Mouse (Mus musculus) gastrocnemius, adult 2 months (tissue): ENCODE data around the gene Med12l. TPM values are rescaled to one million over a fixed set of nuclear protein-coding genes. Genes with fewer than 3 reads are reported as not detected.

ENCODE experiments used
- DNase-seq: peaks from one replicate; pipeline ENCODE4 v3.0.0; 2022
- H3K27ac ChIP-seq: fragments of 200-600 bp; 2 replicates; pipeline ENCODE4 v1.8.1; 2022; ENCODE audit warnings: mild to moderate bottlenecking
- H3K4me3 ChIP-seq: fragments of 200-600 bp; 2 replicates; pipeline ENCODE4 v1.8.1; 2022; ENCODE audit warnings: mild to moderate bottlenecking, moderate library complexity
- CTCF ChIP-seq: fragments of 200-600 bp; IDR thresholded peaks from 2 replicates; pipeline ENCODE4 v1.8.1; 2022; ENCODE audit warnings: antibody characterized with exemption, mild to moderate bottlenecking, moderate library complexity
- intact Hi-C: fragments of 180-260 bp; cut with DNase I; formaldehyde crosslinking; loops from one replicate; pipeline ENCODE4 v1.15.1; 2025
- total RNA-seq, 2 experiments: library from RNA; stranded (reverse); gene quantifications; 2 replicates each; pipeline ENCODE4 v1.2.3; 2021

Med12l gene
- total RNA-seq, 2 experiments from 2014 or later = 0.54 to 0.92 TPM

DNA sequence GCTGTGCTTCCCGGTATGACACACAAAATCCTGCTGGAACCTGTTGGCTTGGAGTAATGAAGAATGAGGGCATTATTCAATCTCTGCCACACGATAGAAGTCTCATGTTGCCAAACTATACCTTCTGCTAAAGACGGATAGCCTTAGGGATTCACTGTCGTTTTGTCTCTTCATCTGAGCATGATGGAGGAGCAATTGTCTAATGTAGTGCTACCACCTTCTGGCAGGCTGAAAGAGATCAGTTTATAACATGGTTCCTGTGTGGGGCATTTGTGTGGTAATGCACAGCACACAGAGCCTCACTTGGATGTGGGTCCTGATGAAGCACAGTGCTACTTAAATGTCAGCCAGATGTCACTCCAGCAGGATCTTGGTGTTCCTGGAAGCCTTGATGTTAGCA is 163.6 kb downstream of the Med12l start:
- Histone ChIP-seq H3K27ac (no peak overlapping the region), H3K4me3 (no peak overlapping the region)
- TF ChIP-seq CTCF = no peak
- intact Hi-C loops = no loop called here
- no peak for DNase-seq

DNA sequence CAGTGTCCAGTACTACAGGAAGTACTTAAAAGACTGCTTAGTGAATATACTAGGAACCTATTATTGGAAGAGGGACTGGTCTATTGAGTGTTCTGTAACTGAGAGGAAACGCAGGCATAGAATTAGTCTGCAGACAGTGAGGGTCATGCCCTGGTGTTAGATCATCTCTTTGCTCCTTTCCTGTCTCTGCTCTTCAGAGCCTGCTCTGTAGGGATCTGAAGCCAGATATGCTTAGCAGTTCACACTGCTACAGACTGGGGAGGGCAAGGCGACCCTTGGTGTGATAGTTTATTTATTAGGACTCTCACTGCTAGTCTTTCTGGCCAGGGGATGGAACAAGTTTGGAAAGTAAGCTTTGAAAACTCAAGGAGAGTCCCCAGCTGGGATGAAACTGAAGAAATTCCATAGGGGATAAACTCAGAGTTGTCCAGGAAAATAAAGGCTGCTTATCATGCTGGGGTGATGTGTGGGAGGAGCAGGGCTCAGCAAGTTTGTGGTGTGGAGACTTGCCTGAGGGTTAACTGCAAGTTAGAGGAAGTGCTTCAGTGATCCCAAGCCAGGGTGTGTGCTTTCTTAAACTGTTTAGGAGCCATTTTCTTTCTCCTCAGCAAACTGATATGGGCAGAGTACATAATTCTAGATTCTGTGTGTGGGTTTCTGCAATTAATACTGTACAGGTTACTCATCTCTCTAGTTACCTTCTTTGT is 164.4 kb downstream of the Med12l start:
- no peak for DNase-seq
- Histone ChIP-seq H3K27ac (no peak overlapping the region), H3K4me3 (no peak overlapping the region)
- intact Hi-C loops = no loop called here
- TF ChIP-seq CTCF = no peak

DNA sequence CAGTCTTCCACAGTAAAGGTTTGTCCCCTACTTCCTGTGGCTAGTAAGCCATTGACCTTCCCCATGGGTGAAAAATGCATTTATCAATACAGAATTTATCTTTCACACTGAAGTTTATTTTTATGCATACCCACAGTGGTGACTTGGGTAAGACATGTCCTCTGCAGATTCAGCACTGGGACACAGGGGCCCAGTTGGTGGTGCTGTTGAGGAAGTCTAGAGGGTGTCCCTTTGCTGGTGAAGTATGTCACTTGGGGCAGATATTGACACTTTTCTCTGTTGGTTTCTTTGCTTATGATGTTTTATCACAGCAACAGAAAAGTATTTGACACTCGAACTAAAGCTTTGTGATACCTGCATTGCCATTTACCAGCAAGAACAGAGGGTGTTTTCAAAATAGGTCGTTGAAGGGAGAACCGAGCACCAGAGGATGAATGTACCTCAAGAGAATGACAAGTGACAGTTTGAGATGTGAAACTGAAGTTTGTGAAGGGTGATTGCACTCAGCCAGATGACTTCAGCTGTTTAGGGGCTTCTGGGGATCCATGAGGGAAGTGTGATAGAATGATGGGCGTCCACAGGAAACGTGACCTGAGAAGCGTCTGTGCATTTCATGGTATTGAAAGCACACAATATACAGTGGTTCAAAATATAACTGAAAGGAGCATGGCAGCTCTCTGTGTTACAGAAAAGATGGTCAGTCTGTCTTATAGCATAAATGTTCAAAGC is 169.0 kb downstream of the Med12l start:
- intact Hi-C loops = no loop called here
- no peak for DNase-seq
- Histone ChIP-seq H3K4me3 (no peak overlapping the region), H3K27ac (no peak overlapping the region)
- no peak for TF ChIP-seq CTCF

DNA sequence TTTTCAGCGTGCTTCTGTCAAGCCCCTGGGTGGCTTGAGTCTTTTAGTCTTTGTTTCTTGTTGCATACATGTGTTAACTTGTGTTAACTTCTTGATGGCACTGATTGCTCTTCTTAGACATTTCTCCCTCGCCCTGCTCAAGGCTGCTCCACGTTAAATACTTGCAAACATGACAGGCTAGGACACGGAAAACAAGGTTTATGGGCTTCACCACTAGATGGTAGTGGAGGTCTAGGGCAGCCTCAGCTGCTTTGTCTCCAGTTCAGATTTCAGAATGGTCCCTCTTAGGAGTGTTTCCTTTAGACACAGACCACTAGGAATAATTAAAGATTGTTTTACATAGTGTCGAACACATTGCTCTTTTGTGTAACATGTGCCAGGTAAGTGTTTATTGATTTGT is 169.6 kb downstream of the Med12l start:
- H3K4me3 ChIP-seq = no peak overlapping the region
- H3K27ac ChIP-seq = no peak overlapping the region
- DNase-seq = no peak
- TF ChIP-seq CTCF = peak; percentile 71
- intact Hi-C loops = no loop called here

DNA sequence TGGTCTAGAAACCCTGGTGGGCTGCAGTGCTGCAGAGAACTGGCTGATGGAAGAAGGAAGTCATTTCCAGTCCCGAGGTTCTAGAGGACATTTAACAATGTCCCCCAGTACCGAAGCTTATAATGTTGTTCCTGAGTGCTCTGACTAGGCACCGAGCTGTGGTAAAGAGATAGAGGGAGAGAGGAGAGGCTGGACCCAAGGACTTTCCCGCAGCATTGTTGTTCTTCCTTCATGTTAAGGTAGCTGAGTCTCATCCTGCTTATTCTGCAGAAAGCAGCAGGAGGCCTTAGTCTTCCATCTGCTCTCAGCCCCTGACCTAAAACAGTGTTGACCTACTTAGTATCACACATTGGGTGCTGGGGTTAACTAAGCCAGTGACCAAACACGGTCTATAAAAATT is 171.2 kb downstream of the Med12l start:
- no peak overlapping the region for H3K27ac ChIP-seq
- TF ChIP-seq CTCF = no peak
- H3K4me3 ChIP-seq = no peak overlapping the region
- no peak for DNase-seq
- intact Hi-C loops = no loop called here

DNA sequence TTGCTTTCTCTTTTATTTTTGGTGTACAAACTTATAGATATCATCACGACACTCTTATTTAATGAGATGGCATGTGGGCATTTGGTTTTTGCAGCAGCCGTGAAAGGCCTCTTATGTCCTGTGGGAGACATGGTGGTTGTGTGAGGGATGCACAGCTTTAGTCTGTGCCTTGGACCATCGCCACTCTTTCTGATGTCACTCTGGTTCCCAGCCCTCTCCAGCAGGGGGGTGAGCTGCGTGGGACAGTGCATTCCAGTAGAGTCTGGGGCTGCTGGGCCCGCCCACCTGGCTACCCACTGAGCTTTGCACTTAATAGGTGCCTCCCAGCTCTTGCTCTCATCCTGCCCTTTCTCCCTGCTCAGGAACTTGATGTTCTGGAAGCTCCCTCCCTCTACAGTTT is 175.5 kb downstream of the Med12l start:
- Histone ChIP-seq H3K4me3 (no peak overlapping the region), H3K27ac (no peak overlapping the region)
- no peak for TF ChIP-seq CTCF
- intact Hi-C loops = no loop called here
- no peak for DNase-seq

- TF ChIP-seq CTCF = no peak
- no peak for DNase-seq
- Histone ChIP-seq H3K4me3 (no peak overlapping the region), H3K27ac (no peak overlapping the region)
- intact Hi-C loops = no loop called here
These were observed 176.5 kb downstream of the Med12l start for GRCm38 (mm10) chr3:59182129-59182528.

GRCm38 (mm10) chr3:59185662-59186061 is 180.0 kb downstream of the Med12l start:
- intact Hi-C loops = no loop called here
- no peak overlapping the region for H3K4me3 ChIP-seq
- H3K27ac ChIP-seq = no peak overlapping the region
- no peak for TF ChIP-seq CTCF
- no peak for DNase-seq

GRCm38 (mm10) chr3:59187336-59187735 is 181.7 kb downstream of the Med12l start:
- H3K27ac ChIP-seq = no peak overlapping the region
- intact Hi-C loops = no loop called here
- DNase-seq = no peak

DNA sequence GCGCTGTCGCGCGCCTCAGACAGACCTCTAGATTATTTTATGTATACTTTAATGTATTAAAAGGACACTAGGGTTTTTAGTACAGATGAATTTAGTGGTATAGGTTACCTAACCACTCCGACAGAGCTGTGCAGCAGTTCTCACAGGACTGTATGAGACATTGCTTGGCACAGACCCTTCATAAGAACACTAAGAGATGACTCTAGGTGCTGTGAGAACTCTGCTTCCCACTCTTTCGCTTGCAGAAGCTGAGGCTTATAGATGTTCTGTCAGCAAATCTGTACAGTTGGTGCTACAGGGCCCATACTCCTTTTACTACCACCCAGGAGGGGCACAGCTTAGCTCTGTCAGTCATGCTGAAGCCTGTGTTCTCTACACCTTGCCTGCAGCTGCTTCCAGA is 186.0 kb downstream of the Med12l start:
- intact Hi-C loops = no loop called here
- no peak for DNase-seq
- no peak overlapping the region for H3K27ac ChIP-seq
- TF ChIP-seq CTCF = no peak
- H3K4me3 ChIP-seq = no peak overlapping the region

More at GRCm38 (mm10) chr3:59187336-59187735, 181.7 kb downstream of the Med12l start:
- no peak for TF ChIP-seq CTCF
- no peak overlapping the region for H3K4me3 ChIP-seq

- no peak overlapping the region for H3K4me3 ChIP-seq
- DNase-seq = no peak
- no peak overlapping the region for H3K27ac ChIP-seq
- intact Hi-C loops = no loop called here
- no peak for TF ChIP-seq CTCF
These were observed 188.5 kb downstream of the Med12l start for GRCm38 (mm10) chr3:59194099-59194498.

DNA sequence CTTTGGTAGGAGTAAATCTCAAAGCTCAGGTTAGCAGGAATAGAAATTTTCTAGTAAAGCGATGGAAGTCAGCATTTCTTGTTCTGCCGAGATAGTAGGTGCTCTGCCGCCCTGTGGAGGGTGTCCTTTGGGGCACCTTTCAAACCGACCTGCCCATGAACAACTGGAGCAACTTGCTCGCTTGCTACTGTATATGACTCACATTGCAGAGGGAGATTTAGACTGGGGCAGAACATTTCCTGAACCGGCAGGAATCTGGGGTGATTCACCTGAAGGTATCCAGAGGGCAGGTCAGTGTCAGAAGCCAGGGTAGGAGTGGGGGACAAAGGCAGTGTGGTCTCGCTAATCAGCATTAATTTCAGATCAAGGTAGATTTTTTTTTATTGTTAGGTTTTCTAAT is 189.3 kb downstream of the Med12l start, which contains the start of gene Gpr87:
Gene Gpr87 (minus strand): TSS at position 167 of the 400 bp plus-strand sequence.
- no peak for TF ChIP-seq CTCF
- H3K27ac ChIP-seq = no peak within 1 kb of the TSS
- no peak within 1 kb of the TSS for H3K4me3 ChIP-seq
- DNase-seq = no peak
- intact Hi-C loops = no loop called here

GRCm38 (mm10) chr3:59197329-59197948 is 191.8 kb downstream of the Med12l start:
- Histone ChIP-seq H3K4me3 (no peak overlapping the region), H3K27ac (no peak overlapping the region)
- intact Hi-C loops = no loop called here
- DNase-seq = no peak
- no peak for TF ChIP-seq CTCF
